Mouse (Mus musculus) ovary, postnatal 14 days (tissue): ENCODE data around the gene Prss29.

Experiments
- DNase-seq: peaks from one replicate; pipeline ENCODE4 v3.0.0; 2022; ENCODE audit warnings: low spot score

The Prss29 gene

GRCm38 (mm10) chr17:25345462-25345861 is 27.0 kb downstream of the Prss29 start, which contains the start of gene Tpsab1:
Gene Tpsab1, minus strand, starts transcription at chr17:25345562.
- no peak for DNase-seq

DNA sequence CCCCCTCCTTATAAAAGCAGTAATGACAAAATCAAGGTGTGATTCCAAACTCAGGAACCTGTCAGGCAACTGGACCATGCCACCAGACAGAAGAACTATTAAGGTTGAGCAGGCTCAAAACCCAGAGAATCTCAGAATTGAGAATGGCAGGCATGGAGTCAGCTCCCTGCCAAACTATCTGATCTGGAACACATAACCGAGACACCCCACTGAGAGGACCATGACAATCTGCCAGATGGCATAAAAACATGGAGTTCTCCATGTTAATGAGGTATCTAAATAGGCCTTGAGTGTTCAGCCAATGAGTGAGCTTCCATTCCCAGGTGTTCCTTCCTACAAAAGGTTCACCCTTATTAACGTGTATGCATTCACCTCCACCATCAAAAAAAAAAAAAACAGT is 42.8 kb downstream of the Prss29 start:
- DNase-seq: no peak

DNA sequence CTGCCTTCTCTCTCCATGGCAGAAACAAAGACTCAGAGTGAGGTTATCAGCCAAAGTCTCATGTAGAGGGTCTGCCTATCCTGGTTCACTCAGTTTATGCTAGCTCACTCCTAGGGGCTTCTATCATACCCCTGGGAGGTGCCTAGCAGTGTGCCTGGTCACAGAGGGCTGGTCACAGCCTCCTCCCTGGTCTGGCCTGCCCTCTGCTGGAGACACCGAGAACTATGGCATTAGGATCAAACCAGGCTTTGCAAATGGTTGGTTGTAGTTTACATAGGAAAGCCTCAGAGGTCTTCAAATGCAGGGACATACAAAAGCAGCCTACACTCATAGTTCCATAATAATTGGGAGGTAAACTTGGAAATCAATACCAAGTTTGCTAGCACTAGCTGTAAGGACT is 45.3 kb downstream of the Prss29 start:
- peak; percentile 16 for DNase-seq

DNA sequence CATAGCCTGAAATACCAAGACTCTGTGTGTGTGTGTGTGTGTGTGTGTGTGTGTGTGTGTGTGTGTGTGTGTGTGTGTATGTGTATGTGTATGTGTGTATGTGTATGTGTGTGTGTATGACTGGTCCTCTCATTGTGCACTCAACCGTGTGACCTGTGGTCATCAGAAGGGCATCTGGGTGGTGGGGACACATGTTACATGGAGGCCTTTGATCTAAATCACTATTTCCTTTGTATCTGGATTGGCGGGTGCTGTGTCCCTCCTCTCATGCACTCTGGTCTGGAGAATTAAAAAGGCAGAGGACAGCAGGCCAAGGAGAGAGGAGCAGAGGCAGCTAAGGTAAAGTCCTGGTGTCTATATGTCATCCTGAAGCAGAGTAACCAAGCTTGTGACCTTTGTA is 47.6 kb downstream of the Prss29 start, which contains the start of gene Tpsb2:
TSS of gene Tpsb2 (plus strand) at position 301 of the 400 bp plus-strand sequence.
- DNase-seq: no peak

GRCm38 (mm10) chr17:25368973-25369372 is 50.5 kb downstream of the Prss29 start, which contains the start of gene Tpsg1:
Gene Tpsg1, plus strand, starts transcription at chr17:25369273.
- no peak for DNase-seq
